Mouse (Mus musculus): ENCODE results near the gene Adh7. TPM values are rescaled to one million over a fixed set of nuclear protein-coding genes. Genes with fewer than 3 reads are reported as not detected.

The Adh7 gene
- 0.44 and 0.66 TPM in 2 replicates for polyA plus RNA-seq (2015; fragmentation: Nextera tagmentation; extraction: Ambion mirVana)

DNA sequence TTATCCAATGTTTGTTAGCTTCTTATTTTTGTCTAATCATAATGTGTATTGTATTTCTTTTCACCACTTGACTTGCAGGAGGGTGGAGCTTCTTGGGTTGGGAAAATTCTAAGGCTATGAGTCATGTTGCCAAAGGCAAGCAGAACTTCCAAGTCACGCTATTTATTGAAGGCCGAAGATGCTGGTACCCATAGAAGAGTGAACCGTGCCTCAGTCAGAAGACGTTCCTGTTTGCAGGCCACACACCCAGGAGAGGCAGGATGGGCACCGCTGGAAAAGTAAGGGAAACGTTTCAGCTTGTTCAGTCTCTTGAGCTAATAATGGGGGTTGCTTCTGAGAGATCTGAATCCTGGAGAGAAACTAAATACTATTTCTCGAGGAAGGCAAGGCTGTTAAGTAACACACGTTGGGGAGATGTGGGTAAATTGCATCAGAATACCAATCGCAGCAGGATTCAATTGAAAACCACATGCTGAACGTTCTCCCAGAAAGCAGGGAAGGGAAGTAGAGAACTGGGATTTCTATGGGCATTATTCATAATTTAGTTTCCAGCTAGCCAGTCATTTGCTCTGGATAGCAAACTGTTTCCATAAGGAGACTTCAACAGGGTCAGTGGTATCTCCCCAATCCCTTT is at the start of gene Adh7:
Gene Adh7, plus strand, starts transcription at position 130 of the 634 bp plus-strand sequence.
- ATAC-seq (ENCODE audit: low FRiP score) = no peak
- 76% methylated on average over 10 of the region's 10 CpGs for WGBS
- Histone ChIP-seq H3K9me3 (replicated peaks) (no peaks in the 10 kb centered on the region), H3K4me3 (replicated peaks) (no peak within 1 kb of the TSS), H3K27ac (replicated peaks) (no peak within 1 kb of the TSS), H3K4me1 (no peaks in the 10 kb centered on the region), H3K9ac (replicated peaks) (no peak within 1 kb of the TSS), H3K36me3 (no peaks in the 10 kb centered on the region), H3K4me2 (no peak within 1 kb of the TSS), H3K27me3 (replicated peaks) (no peaks in the 10 kb centered on the region)

DNA sequence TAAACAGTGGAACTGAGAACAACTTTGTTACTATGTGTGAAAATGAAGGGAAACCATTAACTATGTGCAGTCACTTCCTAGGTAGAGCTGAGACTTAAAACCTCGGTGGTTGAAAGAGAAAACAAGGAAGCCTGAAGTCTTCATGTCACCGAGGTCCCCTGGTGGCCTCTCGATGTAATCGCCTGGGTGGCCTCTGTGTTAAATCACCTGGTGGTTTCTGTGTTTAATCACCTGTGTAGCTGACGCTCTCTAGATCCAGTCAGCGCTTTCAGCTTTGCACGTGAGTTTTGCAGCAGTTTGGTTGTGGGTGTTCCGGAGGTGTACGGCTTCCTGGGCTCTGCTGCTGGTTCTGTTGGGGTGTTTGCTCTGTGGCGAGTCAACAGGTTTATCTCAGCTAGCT is 44.3 kb upstream of the Adh7 start:
- Histone ChIP-seq H3K4me2 (no peak overlapping the region), H3K36me3 (no peaks in the 10 kb centered on the region), H3K9ac (replicated peaks) (no peak overlapping the region), H3K9me3 (replicated peaks) (no peaks in the 10 kb centered on the region), H3K4me1 (no peaks in the 10 kb centered on the region), H3K4me3 (replicated peaks) (no peak overlapping the region), H3K27me3 (replicated peaks) (no peaks in the 10 kb centered on the region), H3K27ac (replicated peaks) (no peak overlapping the region)
- no peak for ATAC-seq (ENCODE audit: low FRiP score)
- 83% methylated on average over 10 of the region's 10 CpGs for WGBS

DNA sequence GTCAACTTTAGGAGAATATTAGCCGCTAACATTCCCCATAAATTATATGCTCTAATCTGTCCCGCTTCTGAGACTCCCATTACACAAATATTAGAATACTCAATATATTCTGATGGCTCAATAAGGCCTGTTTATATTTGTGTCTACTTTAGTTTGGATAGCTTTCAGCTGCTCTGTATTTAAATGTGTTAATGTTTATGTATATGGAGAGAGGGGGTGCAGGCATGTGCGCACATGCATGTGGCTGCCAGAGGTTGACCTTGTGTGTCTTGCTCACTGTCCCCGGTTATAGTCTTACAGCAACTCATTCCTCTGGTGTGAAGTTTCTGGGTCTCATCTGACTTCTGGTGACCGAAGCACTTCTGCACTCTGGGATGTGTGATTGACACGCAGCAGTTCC is 42.0 kb upstream of the Adh7 start:
- WGBS = 92% methylated on average over 6 of the region's 6 CpGs
- no peaks in the 10 kb centered on the region for H3K4me1 ChIP-seq
- no peaks in the 10 kb centered on the region for H3K27me3 ChIP-seq (replicated peaks)
- H3K9ac ChIP-seq (replicated peaks) = no peak overlapping the region
- no peaks in the 10 kb centered on the region for H3K36me3 ChIP-seq
- H3K27ac ChIP-seq (replicated peaks) = no peak overlapping the region
- no peaks in the 10 kb centered on the region for H3K9me3 ChIP-seq (replicated peaks)
- ATAC-seq (ENCODE audit: low FRiP score) = no peak
- no peak overlapping the region for H3K4me3 ChIP-seq (replicated peaks)
- H3K4me2 ChIP-seq = no peak overlapping the region

DNA sequence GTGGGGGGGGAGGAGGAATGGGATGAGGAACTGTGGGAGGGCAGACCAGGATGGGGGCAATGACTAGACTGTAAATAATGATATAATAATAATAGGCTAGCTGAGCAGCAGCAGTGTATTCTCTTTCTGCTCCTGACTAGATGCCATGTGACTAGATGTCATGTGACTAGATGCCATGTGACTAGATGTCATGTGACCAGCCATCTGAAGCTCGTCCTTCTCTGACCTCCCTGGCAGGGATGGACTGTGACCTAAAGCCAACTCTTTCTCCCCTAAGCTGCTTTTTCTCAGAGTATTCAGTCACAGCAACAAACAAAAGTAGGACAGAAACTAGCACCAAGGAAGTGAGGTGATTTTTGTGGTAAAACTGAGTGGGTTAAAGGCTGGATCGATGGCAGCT is 35.5 kb upstream of the Adh7 start:
- Histone ChIP-seq H3K9me3 (replicated peaks) (no peaks in the 10 kb centered on the region), H3K36me3 (no peaks in the 10 kb centered on the region), H3K4me2 (no peak overlapping the region), H3K4me3 (replicated peaks) (no peak overlapping the region), H3K27me3 (replicated peaks) (no peaks in the 10 kb centered on the region), H3K27ac (replicated peaks) (no peak overlapping the region), H3K4me1 (no peaks in the 10 kb centered on the region), H3K9ac (replicated peaks) (no peak overlapping the region)
- 87% methylated on average over 2 of the region's 2 CpGs for WGBS
- no peak for ATAC-seq (ENCODE audit: low FRiP score)

DNA sequence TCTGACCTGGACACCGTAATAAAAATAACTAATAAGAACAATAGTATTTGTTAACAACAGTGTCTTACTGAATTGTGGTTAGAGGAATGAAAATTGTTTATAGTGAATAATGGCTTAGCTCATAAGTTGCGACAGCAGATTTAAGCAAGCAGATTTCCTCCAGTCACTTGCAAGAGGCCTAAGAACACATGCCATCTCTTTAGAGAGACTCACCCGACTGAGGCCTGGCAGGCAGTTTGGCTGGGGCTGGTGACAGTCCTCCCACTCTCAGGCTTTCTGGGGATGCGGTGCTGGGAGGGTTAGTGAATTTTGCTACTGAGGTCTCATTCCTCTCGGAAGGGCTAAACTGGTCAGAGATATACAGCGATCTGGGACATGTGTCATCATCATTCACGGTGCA is 34.2 kb upstream of the Adh7 start:
- no peaks in the 10 kb centered on the region for H3K36me3 ChIP-seq
- H3K9ac ChIP-seq (replicated peaks) = no peak overlapping the region
- H3K9me3 ChIP-seq (replicated peaks) = no peaks in the 10 kb centered on the region
- no peak overlapping the region for H3K4me2 ChIP-seq
- H3K27me3 ChIP-seq (replicated peaks) = no peaks in the 10 kb centered on the region
- ATAC-seq (ENCODE audit: low FRiP score) = no peak
- no peaks in the 10 kb centered on the region for H3K4me1 ChIP-seq
- H3K27ac ChIP-seq (replicated peaks) = no peak overlapping the region
- no peak overlapping the region for H3K4me3 ChIP-seq (replicated peaks)
- WGBS = 89% methylated on average over 7 of the region's 7 CpGs

DNA sequence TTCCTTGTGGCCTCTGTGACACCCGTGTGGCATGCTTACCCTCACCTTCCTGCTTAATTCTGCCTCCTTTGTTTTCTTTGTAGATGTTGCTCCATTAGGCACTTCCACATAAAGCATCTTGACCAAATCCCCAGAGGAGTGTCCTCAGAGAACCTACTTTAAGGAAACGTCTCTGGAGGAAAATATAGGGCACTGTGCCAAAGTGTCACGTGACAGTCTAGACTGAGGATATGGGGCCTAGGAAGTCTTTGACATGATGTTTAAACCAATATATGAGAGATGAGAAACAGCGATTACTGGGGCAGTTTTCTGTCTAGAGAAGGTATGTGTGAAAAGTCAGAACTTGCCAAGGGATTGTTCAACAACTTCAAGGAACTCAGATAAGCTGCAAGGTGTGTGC is 32.3 kb upstream of the Adh7 start:
- Histone ChIP-seq H3K9ac (replicated peaks) (no peak overlapping the region), H3K4me2 (no peak overlapping the region)
- 65% methylated on average over 4 of the region's 4 CpGs for WGBS

DNA sequence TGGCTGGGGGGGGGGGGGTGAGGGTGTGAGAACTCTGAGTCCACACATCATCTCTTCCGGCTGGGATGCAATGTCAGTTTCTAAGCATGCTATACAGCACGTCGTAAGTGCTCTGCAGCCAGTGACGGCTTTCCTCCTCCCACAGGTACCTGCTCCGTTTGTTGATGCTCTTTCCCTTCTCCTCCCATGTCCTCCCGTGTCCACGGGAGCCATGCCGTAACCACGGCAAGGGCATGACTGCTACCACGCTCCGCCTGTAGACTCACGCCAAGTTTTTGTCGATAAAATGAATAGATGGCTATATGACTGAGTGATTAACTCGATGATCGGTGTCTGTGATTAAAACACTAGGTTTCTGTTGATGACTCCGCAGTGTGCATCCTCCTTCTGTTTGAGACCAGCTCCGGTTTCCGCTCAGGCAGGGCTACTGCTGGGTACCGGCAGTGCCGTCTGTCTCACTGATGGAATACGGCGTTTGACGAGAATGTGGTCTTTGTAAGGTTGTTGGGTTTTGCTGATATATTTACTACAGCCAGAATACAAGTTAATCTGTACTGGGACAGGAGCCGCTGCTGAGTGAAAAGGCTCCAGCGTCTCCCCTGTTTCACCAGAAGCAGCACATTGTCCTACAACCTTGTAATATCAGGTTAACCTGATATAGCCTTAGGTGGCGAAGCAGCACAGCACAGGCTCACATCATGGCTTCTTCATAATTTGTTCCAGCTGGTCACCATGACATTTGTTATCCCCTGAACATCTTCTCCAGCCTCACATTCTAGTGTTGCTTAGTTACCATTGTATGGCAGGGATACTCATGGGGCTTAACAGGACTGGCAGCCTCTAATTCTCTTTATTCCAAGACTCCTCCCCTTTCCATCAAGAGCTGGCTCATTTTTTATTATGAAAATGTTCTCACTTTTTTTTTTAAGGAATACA is 31.3 kb upstream of the Adh7 start:
- Histone ChIP-seq H3K4me1 (no peaks in the 10 kb centered on the region), H3K9me3 (replicated peaks) (no peaks in the 10 kb centered on the region), H3K36me3 (no peaks in the 10 kb centered on the region), H3K27ac (replicated peaks) (no peak overlapping the region), H3K4me3 (replicated peaks) (no peak overlapping the region), H3K27me3 (replicated peaks) (no peaks in the 10 kb centered on the region), H3K9ac (replicated peaks) (no peak overlapping the region), H3K4me2 (no peak overlapping the region)
- 80% methylated on average over 26 of the region's 26 CpGs for WGBS
- peak; percentile 38; the same call in 1 of the 2 replicates for ATAC-seq (ENCODE audit: low FRiP score)

More for the DNA sequence above, 32.3 kb upstream of the Adh7 start:
- Histone ChIP-seq H3K4me3 (replicated peaks) (no peak overlapping the region), H3K4me1 (no peaks in the 10 kb centered on the region), H3K9me3 (replicated peaks) (no peaks in the 10 kb centered on the region), H3K36me3 (no peaks in the 10 kb centered on the region), H3K27ac (replicated peaks) (no peak overlapping the region), H3K27me3 (replicated peaks) (no peaks in the 10 kb centered on the region)
- ATAC-seq (ENCODE audit: low FRiP score) = no peak

DNA sequence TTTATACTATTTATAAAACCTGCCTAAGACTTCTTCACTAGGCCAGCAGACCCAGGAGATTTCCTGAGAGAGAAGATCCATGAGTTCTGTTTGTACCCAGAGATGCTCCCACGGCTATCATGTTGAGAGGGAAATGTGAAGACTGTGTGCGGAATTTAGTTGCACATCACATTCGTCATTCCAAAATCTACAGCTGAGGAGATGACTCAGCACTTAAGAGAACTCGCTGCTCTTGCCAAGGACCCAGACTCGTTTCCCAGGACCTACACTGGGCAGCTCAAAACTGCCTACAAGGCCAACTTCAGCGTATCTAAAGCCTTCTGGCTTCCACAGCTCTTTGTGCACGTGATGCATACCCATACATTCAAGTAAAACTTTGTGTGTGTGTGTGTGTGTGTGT is 25.3 kb upstream of the Adh7 start:
- H3K36me3 ChIP-seq = no peaks in the 10 kb centered on the region
- 86% methylated on average over 7 of the region's 7 CpGs for WGBS
- H3K27me3 ChIP-seq (replicated peaks) = no peaks in the 10 kb centered on the region
- no peak overlapping the region for H3K4me3 ChIP-seq (replicated peaks)
- H3K27ac ChIP-seq (replicated peaks) = no peak overlapping the region
- ATAC-seq (ENCODE audit: low FRiP score) = no peak
- H3K4me1 ChIP-seq = no peaks in the 10 kb centered on the region
- H3K9ac ChIP-seq (replicated peaks) = no peak overlapping the region
- no peak overlapping the region for H3K4me2 ChIP-seq
- no peaks in the 10 kb centered on the region for H3K9me3 ChIP-seq (replicated peaks)

DNA sequence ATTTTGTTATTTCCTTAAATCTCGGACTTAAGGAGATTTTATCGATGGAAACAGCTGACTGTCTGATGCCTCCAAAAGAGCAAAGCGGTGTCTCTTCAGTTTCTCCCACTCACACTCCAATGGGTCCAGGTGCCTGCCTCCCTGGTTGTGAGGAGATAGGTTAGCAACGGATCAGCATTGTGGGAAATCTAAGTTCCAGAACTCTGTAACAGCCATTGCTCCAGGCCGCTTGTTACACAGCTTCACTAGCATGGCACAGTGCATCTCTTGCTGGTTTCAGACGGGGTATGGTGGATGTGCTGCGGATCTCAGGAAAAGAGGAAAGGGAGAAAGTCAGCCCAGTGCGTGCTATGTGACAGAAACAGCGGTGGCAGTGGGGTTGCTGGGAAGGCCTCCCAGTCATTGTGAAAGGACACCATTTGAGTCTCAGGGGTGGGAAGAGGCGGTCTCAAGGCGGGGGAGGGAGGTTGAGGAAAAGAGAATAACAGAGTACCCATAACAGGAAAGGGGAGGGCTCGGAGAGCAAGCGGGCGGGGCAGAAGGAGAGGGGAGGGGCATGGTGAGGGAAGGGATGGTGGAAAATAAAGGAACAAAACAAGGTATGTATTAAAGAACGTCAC is 23.8 kb upstream of the Adh7 start, which contains the start of gene 4930579F01Rik:
Gene 4930579F01Rik, minus strand, starts transcription at position 143 of the 620 bp plus-strand sequence.
- Histone ChIP-seq H3K27ac (replicated peaks) (no peak within 1 kb of the TSS), H3K4me1 (0 out of 2 replicates have a peak, but pooled peaks cover 5% of the 10 kb centered on the region), H3K4me3 (replicated peaks) (no peak within 1 kb of the TSS), H3K27me3 (replicated peaks) (no peaks in the 10 kb centered on the region), H3K36me3 (no peaks in the 10 kb centered on the region), H3K9ac (replicated peaks) (no peak within 1 kb of the TSS), H3K9me3 (replicated peaks) (no peaks in the 10 kb centered on the region), H3K4me2 (no peak within 1 kb of the TSS)
- 83% methylated on average over 15 of the region's 15 CpGs for WGBS
- no peak for ATAC-seq (ENCODE audit: low FRiP score)

DNA sequence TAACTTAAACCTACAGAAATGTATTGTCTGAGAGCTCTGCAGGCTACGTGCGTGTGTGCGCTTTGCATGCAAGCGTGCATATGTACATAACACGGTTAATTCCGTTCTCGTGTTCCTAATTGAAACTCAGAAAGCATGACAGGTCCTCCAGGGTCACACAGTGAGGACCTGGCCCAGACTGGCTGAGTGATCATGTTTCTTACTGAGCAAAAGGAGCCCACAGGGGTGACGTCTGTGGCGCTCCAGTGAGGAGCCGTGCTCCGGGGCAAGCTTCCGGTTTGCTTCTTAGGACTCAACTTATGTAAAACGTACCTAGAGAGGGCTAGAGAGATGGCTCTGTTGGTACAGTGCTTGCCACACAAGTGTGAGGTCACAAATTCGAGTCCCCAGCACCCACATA is 20.5 kb upstream of the Adh7 start:
- H3K4me2 ChIP-seq = no peak overlapping the region
- no peak overlapping the region for H3K4me3 ChIP-seq (replicated peaks)
- no peaks in the 10 kb centered on the region for H3K9me3 ChIP-seq (replicated peaks)
- H3K27ac ChIP-seq (replicated peaks) = no peak overlapping the region
- H3K36me3 ChIP-seq = no peaks in the 10 kb centered on the region
- no peaks in the 10 kb centered on the region for H3K27me3 ChIP-seq (replicated peaks)
- no peak for ATAC-seq (ENCODE audit: low FRiP score)
- H3K4me1 ChIP-seq = 0 out of 2 replicates have a peak, but pooled peaks cover 5% of the 10 kb centered on the region
- WGBS = 86% methylated on average over 14 of the region's 14 CpGs
- no peak overlapping the region for H3K9ac ChIP-seq (replicated peaks)

DNA sequence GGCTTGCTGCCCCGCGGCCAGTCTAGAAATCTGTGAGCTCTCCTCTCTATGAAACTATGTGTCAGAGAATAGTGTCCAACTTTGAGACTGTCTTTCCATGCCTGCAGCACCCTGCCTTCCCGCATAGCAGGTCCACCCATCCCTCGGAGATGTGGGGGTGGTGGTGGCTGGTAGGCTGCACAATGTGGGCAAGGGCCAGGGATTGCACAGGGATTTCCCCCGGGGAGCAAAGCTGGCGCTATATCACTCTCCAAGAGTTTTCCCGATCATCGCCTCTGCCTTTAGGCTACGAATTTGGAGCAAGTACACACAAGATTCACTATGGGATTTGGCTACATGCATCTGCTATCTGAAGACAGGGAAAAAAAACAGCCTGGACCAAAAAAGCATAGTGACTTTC is 20.0 kb upstream of the Adh7 start:
- no peak overlapping the region for H3K27ac ChIP-seq (replicated peaks)
- H3K4me1 ChIP-seq = 0 out of 2 replicates have a peak, but pooled peaks cover 5% of the 10 kb centered on the region
- no peaks in the 10 kb centered on the region for H3K36me3 ChIP-seq
- H3K27me3 ChIP-seq (replicated peaks) = no peaks in the 10 kb centered on the region
- H3K4me2 ChIP-seq = no peak overlapping the region
- WGBS = 59% methylated on average over 9 of the region's 9 CpGs
- no peak overlapping the region for H3K9ac ChIP-seq (replicated peaks)
- no peak overlapping the region for H3K4me3 ChIP-seq (replicated peaks)
- no peak for ATAC-seq (ENCODE audit: low FRiP score)
- H3K9me3 ChIP-seq (replicated peaks) = no peaks in the 10 kb centered on the region

Measured in neural tube, embryonic 15.5 days (tissue).